Mouse (Mus musculus): Measurements from ENCODE around the gene Gclc. TPM values are rescaled to one million over a fixed set of nuclear protein-coding genes. Genes with fewer than 3 reads are reported as not detected.

The Gclc gene
- polyA plus RNA-seq, 1 experiment from 2014 or later = 15.4 TPM

DNA sequence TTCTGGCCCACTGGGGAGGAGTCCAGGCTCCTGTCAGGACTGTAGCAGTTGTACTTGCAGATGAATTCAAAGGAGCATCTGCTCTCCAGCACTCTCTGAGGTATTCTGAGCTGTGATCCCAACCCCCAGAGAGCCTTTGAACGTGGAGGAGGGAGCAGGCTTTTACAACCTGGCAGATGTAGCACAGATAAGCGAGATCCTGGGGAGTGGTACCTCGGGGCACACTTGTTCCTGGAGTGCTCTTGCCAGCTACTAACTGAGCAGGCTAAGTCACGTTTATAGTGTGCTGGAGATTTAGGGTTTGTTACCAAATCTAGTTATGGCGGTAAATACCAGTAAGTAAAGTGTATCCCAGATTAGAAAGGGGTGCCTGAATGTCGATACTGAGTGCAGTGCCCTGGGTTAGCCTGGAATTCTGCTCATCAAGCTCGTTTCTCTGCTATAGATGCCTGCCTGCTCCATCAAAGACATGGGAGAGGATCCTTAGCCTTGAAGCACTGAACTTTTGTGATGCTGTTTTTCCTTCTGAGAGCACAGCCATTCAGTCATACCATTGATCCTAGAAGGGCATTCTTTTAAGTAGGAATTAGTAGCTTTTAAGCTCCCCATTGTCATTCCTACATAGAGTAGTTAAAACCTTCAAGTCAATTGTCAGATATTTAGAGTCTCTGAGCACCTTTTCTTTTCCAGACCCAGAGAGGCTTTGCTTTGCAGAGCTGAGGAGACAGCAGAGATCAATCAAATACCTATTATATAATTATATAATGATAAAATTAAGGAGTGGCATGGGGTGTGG lies 22.6 kb downstream of the Gclc start:
- no peaks in the 10 kb centered on the region for H3K9me3 ChIP-seq
- no peak overlapping the region for H3K27ac ChIP-seq
- no peaks in the 10 kb centered on the region for H3K27me3 ChIP-seq (ENCODE audit: insufficient read depth, poor library complexity, severe bottlenecking)
- WGBS = 75% methylated on average over 7 of the region's 7 CpGs
- H3K4me1 ChIP-seq = peaks cover under 1% of the 10 kb centered on the region
- H3K36me3 ChIP-seq = peaks cover 41% of the 10 kb centered on the region
- DNase-seq (ENCODE audit: low spot score) = no peak
- H3K4me3 ChIP-seq = no peak overlapping the region

DNA sequence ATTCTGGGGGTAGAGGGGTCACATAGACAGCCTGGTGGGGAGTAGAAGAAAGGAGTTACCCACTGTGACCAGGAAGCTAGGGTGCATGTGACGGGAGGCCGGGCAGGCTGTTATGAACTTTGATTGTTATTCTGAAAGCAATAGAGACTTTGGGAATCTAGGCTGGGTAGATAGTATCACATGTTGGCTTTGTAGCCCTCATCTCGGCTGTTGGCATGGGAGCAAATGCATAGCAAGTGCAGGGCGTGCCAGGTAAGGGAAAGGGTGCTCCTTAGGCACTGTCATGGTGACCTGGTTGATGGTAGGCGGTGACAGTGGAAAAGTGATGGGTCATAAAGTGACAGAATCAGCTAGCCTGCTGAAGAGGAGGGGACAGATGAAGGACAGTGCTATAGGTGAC lies 23.3 kb downstream of the Gclc start:
- Histone ChIP-seq H3K27ac (no peak overlapping the region), H3K4me1 (no peaks in the 10 kb centered on the region), H3K4me3 (no peak overlapping the region), H3K36me3 (peaks cover 46% of the 10 kb centered on the region), H3K9me3 (no peaks in the 10 kb centered on the region), H3K27me3 (ENCODE audit: insufficient read depth, poor library complexity, severe bottlenecking) (no peaks in the 10 kb centered on the region)
- 93% methylated on average over 5 of the region's 5 CpGs for WGBS
- no peak for DNase-seq (ENCODE audit: low spot score)

DNA sequence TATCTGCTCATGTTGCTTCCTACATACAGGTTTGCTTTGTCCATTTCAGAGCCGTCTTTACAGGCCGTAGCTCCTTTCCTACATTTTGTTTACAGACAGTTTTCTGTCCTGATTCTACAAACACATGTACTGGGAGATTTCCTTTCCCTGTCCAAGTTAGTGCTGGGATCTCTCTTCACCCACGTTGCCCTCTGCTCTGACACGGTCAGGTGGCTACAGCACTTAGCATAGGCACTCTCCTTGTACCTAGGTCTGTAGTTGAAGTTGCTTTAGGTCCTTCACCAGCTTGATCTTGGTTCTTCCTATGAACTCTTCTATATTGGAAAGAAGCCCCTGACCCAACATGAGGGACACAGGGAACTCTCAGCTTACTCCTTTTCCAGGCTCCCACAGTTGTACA lies 25.4 kb downstream of the Gclc start:
- Histone ChIP-seq H3K4me3 (no peak overlapping the region), H3K27me3 (ENCODE audit: insufficient read depth, poor library complexity, severe bottlenecking) (no peaks in the 10 kb centered on the region), H3K27ac (no peak overlapping the region), H3K9me3 (no peaks in the 10 kb centered on the region), H3K4me1 (no peaks in the 10 kb centered on the region), H3K36me3 (peaks cover 55% of the 10 kb centered on the region)
- DNase-seq (ENCODE audit: low spot score) = no peak
- WGBS = 87% methylated on average over 4 of the region's 4 CpGs

DNA sequence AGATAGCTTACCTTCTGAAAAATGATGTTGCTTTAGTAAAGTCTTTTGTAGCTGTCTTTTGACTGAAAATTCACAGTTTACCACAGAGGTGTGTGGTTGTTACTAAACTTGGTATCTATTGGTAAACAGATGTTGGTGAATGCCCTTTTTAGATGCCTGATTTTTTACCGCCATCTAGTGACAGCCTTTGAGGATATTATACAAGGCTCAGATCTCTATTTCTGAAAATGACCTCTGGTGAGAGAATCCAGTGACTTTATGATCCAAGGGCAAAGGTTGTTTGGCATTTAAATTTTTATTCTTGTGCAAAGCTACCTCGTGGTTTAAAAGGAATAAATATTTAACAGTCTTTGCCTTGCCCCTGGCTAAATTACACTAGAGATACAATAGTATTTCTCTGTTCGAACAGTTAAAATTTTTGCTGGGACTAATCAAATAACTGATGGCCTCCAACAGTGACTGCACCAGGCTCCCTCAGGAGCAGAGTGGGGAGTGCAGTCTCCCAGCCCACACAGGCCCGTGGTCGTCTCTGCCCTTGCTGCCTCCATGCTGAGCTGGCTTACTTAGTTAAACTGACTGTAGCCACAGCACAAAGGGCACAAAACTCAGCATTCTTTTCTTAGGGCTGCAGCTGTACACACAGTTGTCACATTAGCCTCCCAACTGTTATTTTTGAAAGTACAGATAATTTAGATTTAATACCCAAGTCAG lies 27.3 kb downstream of the Gclc start:
- no peak for DNase-seq (ENCODE audit: low spot score)
- Histone ChIP-seq H3K27me3 (ENCODE audit: insufficient read depth, poor library complexity, severe bottlenecking) (no peaks in the 10 kb centered on the region), H3K4me3 (no peak overlapping the region), H3K27ac (no peak overlapping the region), H3K36me3 (peaks cover 62% of the 10 kb centered on the region), H3K4me1 (no peaks in the 10 kb centered on the region), H3K9me3 (no peaks in the 10 kb centered on the region)
- WGBS = 66% methylated on average over 5 of the region's 5 CpGs

DNA sequence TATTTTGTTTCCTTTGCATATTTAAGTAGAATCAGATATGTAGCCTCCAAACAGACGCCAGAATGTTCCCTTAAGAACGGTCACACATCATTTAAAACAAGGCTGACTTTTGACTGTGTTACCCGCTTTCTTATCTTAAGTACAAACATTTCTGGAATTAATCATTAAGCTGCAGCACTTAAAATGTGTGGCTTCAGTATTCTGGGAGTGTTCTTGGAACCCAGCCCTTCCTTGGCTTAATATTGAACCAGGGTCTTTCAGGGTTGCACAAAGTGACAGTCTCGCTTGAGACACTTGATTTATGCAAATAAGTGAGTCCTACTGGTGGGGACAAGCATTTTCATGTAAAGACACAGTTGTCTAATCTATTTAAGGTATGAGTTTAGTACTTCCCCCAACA lies 27.9 kb downstream of the Gclc start:
- H3K36me3 ChIP-seq = peaks cover 64% of the 10 kb centered on the region
- no peaks in the 10 kb centered on the region for H3K9me3 ChIP-seq
- H3K4me3 ChIP-seq = no peak overlapping the region
- no peaks in the 10 kb centered on the region for H3K4me1 ChIP-seq
- no peak overlapping the region for H3K27ac ChIP-seq
- H3K27me3 ChIP-seq (ENCODE audit: insufficient read depth, poor library complexity, severe bottlenecking) = no peaks in the 10 kb centered on the region
- no peak for DNase-seq (ENCODE audit: low spot score)
- WGBS = 78% methylated on average over 4 of the region's 4 CpGs

DNA sequence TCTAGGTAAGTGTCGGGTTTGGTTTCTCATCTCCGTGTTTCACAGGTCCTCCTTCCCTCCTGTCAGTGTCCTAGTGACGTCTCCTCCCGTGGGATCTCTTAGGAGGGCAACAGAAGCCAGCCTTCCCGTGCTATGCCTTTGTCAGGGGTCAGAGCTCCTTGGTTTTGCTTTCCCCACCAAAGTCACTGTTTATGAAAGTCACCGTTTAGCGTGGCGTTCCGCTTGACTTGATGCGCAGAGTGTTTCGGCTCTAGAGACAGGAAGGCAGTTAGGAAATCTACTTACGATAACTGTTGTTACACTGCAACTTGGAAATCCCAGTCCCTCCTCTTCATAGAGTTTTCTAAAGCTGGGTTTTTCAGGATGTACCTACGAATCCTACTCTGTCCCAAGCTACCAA lies 28.7 kb downstream of the Gclc start:
- Histone ChIP-seq H3K27me3 (ENCODE audit: insufficient read depth, poor library complexity, severe bottlenecking) (no peaks in the 10 kb centered on the region), H3K36me3 (peaks cover 68% of the 10 kb centered on the region), H3K4me3 (no peak overlapping the region), H3K9me3 (no peaks in the 10 kb centered on the region), H3K27ac (no peak overlapping the region), H3K4me1 (no peaks in the 10 kb centered on the region)
- no peak for DNase-seq (ENCODE audit: low spot score)
- 89% methylated on average over 13 of the region's 13 CpGs for WGBS

DNA sequence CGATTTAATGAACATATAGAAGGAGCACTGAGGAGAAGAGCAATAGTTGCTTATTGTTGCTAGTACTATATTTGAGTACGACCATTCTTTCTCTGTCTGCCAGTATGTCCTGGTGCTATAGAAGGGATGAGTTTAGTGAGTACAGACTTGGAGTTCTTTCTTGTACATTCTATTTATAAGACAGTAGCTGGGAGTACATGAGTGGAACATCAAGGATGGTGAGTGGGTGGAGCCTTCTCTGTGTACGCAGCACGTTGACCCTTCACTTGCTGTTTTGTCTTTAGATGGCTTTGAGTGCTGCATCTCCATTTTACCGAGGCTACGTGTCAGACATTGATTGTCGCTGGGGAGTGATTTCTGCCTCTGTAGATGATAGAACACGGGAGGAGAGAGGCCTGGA lies 31.1 kb downstream of the Gclc start:
- peaks cover 61% of the 10 kb centered on the region for H3K36me3 ChIP-seq

DNA sequence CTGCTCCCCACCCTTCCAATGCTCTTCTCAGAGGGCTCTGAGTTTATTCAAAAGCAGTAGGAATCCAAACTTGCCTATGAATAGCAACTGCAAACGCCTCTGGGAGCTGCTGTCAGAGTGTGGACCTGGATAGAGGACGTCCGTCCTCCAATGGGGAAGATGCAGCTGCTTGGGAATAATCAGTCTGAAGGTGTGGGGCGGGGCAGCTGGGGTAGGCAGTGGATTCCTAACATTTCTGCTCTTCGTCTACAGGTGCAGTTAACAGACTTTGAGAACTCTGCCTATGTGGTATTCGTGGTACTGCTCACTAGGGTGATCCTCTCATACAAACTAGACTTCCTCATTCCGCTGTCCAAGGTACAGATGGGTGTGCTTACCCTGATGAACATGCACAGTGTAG lies 33.6 kb downstream of the Gclc start:
- Histone ChIP-seq H3K27me3 (ENCODE audit: insufficient read depth, poor library complexity, severe bottlenecking) (no peaks in the 10 kb centered on the region), H3K4me3 (no peak overlapping the region), H3K36me3 (peaks cover 74% of the 10 kb centered on the region), H3K27ac (no peak overlapping the region), H3K4me1 (no peaks in the 10 kb centered on the region), H3K9me3 (no peaks in the 10 kb centered on the region)
- 85% methylated on average over 7 of the region's 7 CpGs for WGBS
- DNase-seq (ENCODE audit: low spot score) = no peak

More for the DNA sequence above, 31.1 kb downstream of the Gclc start:
- no peaks in the 10 kb centered on the region for H3K9me3 ChIP-seq
- H3K4me1 ChIP-seq = no peaks in the 10 kb centered on the region
- WGBS = 91% methylated on average over 8 of the region's 8 CpGs
- no peak for DNase-seq (ENCODE audit: low spot score)
- no peak overlapping the region for H3K27ac ChIP-seq
- H3K27me3 ChIP-seq (ENCODE audit: insufficient read depth, poor library complexity, severe bottlenecking) = no peaks in the 10 kb centered on the region
- no peak overlapping the region for H3K4me3 ChIP-seq

DNA sequence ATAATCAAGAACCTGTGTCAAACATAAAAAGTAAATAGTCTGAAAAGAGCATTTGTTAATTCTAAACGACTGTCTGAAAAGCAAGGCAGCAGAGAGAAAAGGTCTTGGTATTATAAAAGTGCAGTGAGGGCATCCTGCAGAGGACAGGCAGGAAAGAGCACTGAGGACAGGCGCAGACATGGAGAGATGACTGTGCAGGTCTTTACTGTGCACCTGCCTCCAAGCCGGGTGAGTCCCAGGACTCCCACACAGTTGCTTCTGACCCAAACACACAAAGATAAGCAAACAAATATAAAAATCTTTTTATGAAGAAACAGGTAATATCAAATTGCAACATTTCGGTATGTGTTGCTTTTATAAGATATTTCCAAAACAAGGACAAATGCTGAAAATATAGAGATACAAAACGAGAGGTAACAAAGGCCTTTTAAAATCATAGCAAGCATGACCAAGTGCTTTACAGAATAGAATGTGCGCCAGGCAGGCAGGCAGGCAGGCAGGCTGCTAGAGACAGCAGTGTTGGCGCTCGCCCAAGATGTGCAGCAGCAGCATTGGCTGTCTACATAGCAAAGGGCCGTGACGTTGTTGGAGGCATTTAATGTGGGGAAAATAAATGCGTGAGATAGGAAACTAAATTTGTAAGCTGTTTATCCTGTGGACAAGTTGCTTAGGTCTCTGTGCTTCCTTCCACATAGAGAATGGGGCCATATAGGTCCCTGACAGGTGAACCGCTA lies 35.4 kb downstream of the Gclc start:
- no peak overlapping the region for H3K4me3 ChIP-seq
- H3K27me3 ChIP-seq (ENCODE audit: insufficient read depth, poor library complexity, severe bottlenecking) = no peaks in the 10 kb centered on the region
- H3K9me3 ChIP-seq = peaks cover 4% of the 10 kb centered on the region
- H3K36me3 ChIP-seq = peaks cover 80% of the 10 kb centered on the region
- WGBS = 89% methylated on average over 12 of the region's 12 CpGs
- H3K27ac ChIP-seq = no peak overlapping the region
- H3K4me1 ChIP-seq = no peaks in the 10 kb centered on the region
- no peak for DNase-seq (ENCODE audit: low spot score)

DNA sequence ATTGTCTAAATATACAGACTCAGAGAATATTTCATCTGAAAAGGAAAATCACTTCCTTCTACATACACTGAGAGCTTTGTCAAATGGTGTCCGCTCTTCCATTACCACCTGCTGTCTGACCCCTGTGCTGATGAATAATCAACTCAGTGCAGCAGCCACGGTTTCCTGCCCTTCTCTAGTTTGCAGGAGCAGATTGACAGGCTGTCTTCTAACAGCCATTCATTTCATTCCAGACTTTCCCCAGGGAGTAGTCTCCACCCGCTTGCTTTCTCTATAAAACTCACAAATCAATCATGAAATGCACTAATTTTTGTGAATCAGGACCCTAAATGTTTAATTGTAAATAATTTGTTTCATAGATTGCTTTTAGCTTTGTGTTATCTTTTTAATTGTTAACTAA lies 39.5 kb downstream of the Gclc start:
- H3K4me3 ChIP-seq = no peak overlapping the region
- H3K27me3 ChIP-seq (ENCODE audit: insufficient read depth, poor library complexity, severe bottlenecking) = no peaks in the 10 kb centered on the region
- no peak for DNase-seq (ENCODE audit: low spot score)
- H3K9me3 ChIP-seq = peaks cover 6% of the 10 kb centered on the region
- H3K36me3 ChIP-seq = peaks cover 52% of the 10 kb centered on the region
- WGBS = 78% methylated on average over 3 of the region's 3 CpGs
- no peak overlapping the region for H3K27ac ChIP-seq
- no peaks in the 10 kb centered on the region for H3K4me1 ChIP-seq

DNA sequence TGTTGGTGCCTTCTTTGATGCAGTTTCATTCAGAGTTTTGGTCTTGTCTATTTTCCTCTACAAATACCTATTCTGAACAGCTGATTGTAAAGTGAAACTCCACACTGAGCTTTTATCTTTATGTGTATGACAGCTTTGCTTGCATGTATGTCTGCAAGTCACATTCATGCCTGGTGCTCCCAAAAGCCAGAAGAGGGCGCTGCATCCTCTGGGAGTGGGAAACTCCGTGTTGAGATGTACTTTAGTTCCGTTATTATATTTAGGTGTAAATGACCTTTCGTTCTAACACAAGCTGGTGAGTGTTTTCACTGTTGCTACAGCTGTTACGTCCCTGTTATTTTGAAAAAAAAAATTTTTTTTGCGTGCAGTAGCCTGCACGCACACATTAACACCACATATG lies 48.1 kb downstream of the Gclc start:
- H3K9me3 ChIP-seq = no peaks in the 10 kb centered on the region
- DNase-seq (ENCODE audit: low spot score) = no peak

DNA sequence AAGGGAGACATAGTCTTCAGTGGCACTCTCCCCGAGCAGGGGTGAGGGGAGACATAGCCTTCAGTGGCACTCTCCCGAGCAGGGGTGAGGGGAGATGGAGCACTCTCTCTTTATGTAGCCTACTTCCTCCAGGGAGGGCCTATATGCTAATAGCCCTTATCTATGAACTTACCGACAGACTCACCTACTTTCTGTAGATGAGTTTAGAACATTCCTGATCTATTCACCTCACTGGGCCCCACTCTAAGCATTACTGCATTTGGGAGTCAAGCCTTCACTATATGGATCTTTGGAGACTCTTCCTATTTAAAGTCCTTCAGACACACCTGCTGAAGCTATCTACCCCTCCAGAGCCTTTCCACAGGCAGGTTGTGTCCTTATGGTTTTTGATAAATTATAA lies 52.1 kb downstream of the Gclc start:
- H3K36me3 ChIP-seq = no peaks in the 10 kb centered on the region
- peak overlapping the region; percentile 23; the same call in 1 of the 2 replicates for H3K27ac ChIP-seq
- 35% methylated on average over 3 of the region's 3 CpGs for WGBS
- H3K9me3 ChIP-seq = no peaks in the 10 kb centered on the region
- H3K4me3 ChIP-seq = peak overlapping the region; percentile 47
- H3K27me3 ChIP-seq (ENCODE audit: insufficient read depth, poor library complexity, severe bottlenecking) = no peaks in the 10 kb centered on the region
- DNase-seq (ENCODE audit: low spot score) = no peak
- H3K4me1 ChIP-seq = no peaks in the 10 kb centered on the region

More for the DNA sequence above, 48.1 kb downstream of the Gclc start:
- H3K4me1 ChIP-seq = no peaks in the 10 kb centered on the region
- WGBS = 52% methylated on average over 7 of the region's 7 CpGs
- H3K4me3 ChIP-seq = no peak overlapping the region
- H3K27me3 ChIP-seq (ENCODE audit: insufficient read depth, poor library complexity, severe bottlenecking) = no peaks in the 10 kb centered on the region
- no peak overlapping the region for H3K27ac ChIP-seq
- no peaks in the 10 kb centered on the region for H3K36me3 ChIP-seq
